Mouse (Mus musculus): ENCODE measurements around the gene Rab20. TPM values are rescaled to one million over a fixed set of nuclear protein-coding genes. Genes with fewer than 3 reads are reported as not detected.
A peak's percentile ranks its signal among the peaks of the same experiment; 100 is the strongest.
"Not testable (repeated sequence)": the region's sequence is repeated elsewhere in the genome, so short reads cannot be mapped to it uniquely, and the experiment has no call there.

Gene Rab20
- total RNA-seq, 1 experiment = 2.2 TPM

DNA sequence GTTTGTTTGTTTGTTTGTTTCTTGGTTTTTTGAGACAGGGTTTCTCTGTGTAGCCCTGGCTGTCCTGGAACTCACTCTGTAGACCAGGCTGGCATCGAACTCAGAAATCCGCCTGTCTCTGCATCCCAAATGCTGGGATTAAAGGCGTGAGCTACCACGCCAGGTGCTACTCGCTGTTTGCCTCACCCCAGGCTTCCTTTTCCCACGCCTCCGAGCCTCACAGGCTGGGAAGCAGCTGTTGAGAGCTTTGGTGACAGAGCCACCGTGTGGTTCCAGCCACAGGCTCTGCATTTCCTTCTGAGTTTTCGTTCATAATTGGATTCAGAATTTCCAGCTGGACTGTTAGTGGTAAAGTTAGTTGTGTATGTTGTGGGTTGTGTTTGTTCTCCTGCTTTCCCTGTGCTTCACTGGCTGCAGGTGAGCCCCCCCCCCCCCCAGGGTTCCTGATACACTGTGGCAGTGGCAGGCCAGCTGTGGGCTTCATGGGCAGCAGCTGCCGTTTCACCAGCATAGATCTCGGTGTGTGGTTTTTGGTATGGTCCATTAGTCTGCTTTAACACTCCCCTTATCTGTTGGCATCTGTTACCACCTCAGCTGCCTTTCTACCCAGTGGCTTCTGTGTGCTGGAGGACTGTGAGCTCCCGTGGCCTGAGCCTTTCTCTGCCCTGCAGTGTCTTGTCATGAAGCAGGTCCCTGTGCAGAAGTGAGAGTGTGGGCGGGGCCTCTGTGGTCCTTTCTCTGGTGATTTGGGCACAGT, 25.1 kb upstream of the Rab20 start:
- DNase-seq (ENCODE audit: low read depth, low spot score) = no peak
- H3K4me1 ChIP-seq (ENCODE audit: control insufficient read depth in 2 of 2, insufficient read depth in 2 of 2, low read length in 2 of 2, poor library complexity in 1 of 2) = peaks cover 0 to 2% of the 10 kb centered on the region in 2 experiments; a peak in 1 of 4 replicates
- H3K36me3 ChIP-seq (ENCODE audit: control insufficient read depth, insufficient read depth, low read length, poor library complexity, severe bottlenecking) = peaks cover 34% of the 10 kb centered on the region
- H3K9ac ChIP-seq (ENCODE audit: insufficient read depth, low read depth, low read length, poor library complexity, severe bottlenecking) = no peak overlapping the region
- no peak for TF ChIP-seq ZC3H11A (IDR thresholded peaks at IDR 0.05; ENCODE audit: borderline replicate concordance, low read depth, low read length)
- no peak for TF ChIP-seq CHD2 (IDR thresholded peaks at IDR 0.05; ENCODE audit: low read depth, low read length)
- TF ChIP-seq MAFK (IDR thresholded peaks at IDR 0.05; ENCODE audit: insufficient read depth, low read depth, low read length) = no peak
- TF ChIP-seq ZNF384 (IDR thresholded peaks at IDR 0.05; ENCODE audit: low read depth, low read length) = no peak
- no peak for TF ChIP-seq HCFC1 (IDR thresholded peaks at IDR 0.05; ENCODE audit: borderline replicate concordance, insufficient read depth, low read length)
- in situ Hi-C loops (cut with MboI; ENCODE audit: low sequenced_read_pairs in 2 of 2, unreplicated experiment in 2 of 2) = no loop called here
- no peaks in the 10 kb centered on the region for H3K9me3 ChIP-seq (ENCODE audit: control insufficient read depth, insufficient read depth, low read depth, low read length)
- H3K27ac ChIP-seq (ENCODE audit: insufficient read depth, low read depth, low read length, poor library complexity, severe bottlenecking) = no peak overlapping the region
- H3K4me3 ChIP-seq (ENCODE audit: insufficient read depth in 1 of 2, low read depth in 1 of 2, low read length in 2 of 2, poor library complexity in 1 of 2, severe bottlenecking in 1 of 2) = no peak overlapping the region

DNA sequence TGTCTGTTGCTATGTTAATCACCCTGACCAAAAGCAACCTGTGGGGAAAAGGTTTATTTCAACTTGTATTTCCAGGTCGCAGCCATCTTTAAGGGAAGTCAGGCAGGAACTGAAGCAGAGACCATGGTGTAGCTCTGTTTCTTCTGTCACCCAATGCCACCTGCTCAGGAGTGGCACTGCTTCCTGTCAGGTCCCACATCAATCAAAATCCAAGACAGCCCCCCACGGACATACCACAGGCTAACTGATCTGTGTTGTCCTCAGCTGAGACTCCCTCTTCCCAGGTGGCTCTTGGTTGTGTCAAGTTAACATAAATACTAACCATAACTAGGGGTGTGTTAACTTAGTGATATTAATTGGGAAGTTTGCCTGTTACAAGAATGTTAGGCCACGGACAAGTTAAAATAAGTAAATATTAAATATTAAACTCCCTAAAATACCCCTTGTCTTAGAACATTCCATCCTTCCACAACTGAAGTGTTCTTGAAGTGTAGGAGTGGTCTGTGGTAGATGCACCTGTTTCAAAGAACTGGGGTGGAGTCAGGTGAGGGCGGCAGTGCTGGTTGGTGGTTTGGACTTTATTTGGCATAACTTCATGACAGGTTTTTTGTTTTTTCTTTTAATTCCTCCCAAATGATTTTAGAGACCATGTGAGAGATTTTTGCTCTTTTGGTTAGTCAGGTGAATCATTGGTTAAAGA, 20.4 kb upstream of the Rab20 start:
- no peaks in the 10 kb centered on the region for H3K9me3 ChIP-seq (ENCODE audit: control insufficient read depth, insufficient read depth, low read depth, low read length)
- peaks cover 0 to 5% of the 10 kb centered on the region in 2 experiments; a peak in 2 of 4 replicates for H3K4me1 ChIP-seq (ENCODE audit: control insufficient read depth in 2 of 2, insufficient read depth in 2 of 2, low read length in 2 of 2, poor library complexity in 1 of 2)
- DNase-seq (ENCODE audit: low read depth, low spot score) = no peak
- H3K36me3 ChIP-seq (ENCODE audit: control insufficient read depth, insufficient read depth, low read length, poor library complexity, severe bottlenecking) = peaks cover 5% of the 10 kb centered on the region
- H3K9ac ChIP-seq (ENCODE audit: insufficient read depth, low read depth, low read length, poor library complexity, severe bottlenecking) = no peak overlapping the region
- in situ Hi-C loops (cut with MboI; ENCODE audit: low sequenced_read_pairs in 2 of 2, unreplicated experiment in 2 of 2) = loop anchor here in 1 of 2 experiments (25.0 kb wide), 1 partner anchor 888 kb away; the partner anchor contains the start of gene Sox1
- H3K27ac ChIP-seq (ENCODE audit: insufficient read depth, low read depth, low read length, poor library complexity, severe bottlenecking) = no peak overlapping the region
- no peak overlapping the region for H3K4me3 ChIP-seq (ENCODE audit: insufficient read depth in 1 of 2, low read depth in 1 of 2, low read length in 2 of 2, poor library complexity in 1 of 2, severe bottlenecking in 1 of 2)
- TF ChIP-seq MAFK (IDR thresholded peaks at IDR 0.05; ENCODE audit: insufficient read depth, low read depth, low read length) = no peak
- no peak for TF ChIP-seq CHD2 (IDR thresholded peaks at IDR 0.05; ENCODE audit: low read depth, low read length)
- TF ChIP-seq ZNF384 (IDR thresholded peaks at IDR 0.05; ENCODE audit: low read depth, low read length) = no peak
- no peak for TF ChIP-seq HCFC1 (IDR thresholded peaks at IDR 0.05; ENCODE audit: borderline replicate concordance, insufficient read depth, low read length)
- no peak for TF ChIP-seq ZC3H11A (IDR thresholded peaks at IDR 0.05; ENCODE audit: borderline replicate concordance, low read depth, low read length)

DNA sequence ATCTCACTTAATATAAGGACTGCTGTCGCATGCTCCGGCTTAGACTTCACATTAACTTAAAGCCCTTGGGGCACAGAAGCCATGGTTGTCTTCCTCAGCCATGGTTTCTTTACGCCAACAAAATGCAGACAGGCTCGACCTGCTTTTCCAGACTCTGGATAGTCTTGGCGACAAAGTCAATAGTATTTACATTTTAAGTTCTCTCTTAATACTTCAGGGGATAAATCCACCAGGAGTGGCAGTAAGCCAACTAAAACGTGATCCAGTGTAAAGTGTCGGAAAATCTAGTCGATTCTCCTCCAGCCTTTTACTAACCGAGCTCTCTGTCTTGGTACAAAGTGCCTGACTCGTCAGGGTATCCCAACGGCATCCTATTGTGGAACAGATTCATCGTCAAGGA, 19.8 kb upstream of the Rab20 start:
- Histone ChIP-seq H3K9me3 (ENCODE audit: control insufficient read depth, insufficient read depth, low read depth, low read length) (no peaks in the 10 kb centered on the region), H3K4me1 (ENCODE audit: control insufficient read depth in 2 of 2, insufficient read depth in 2 of 2, low read length in 2 of 2, poor library complexity in 1 of 2) (peaks cover 0 to 5% of the 10 kb centered on the region in 2 experiments; a peak in 2 of 4 replicates), H3K4me3 (ENCODE audit: insufficient read depth in 1 of 2, low read depth in 1 of 2, low read length in 2 of 2, poor library complexity in 1 of 2, severe bottlenecking in 1 of 2) (peak overlapping the region; percentile 83 to 96; a peak in 3 of 4 replicates), H3K36me3 (ENCODE audit: control insufficient read depth, insufficient read depth, low read length, poor library complexity, severe bottlenecking) (peaks cover 2% of the 10 kb centered on the region), H3K9ac (ENCODE audit: insufficient read depth, low read depth, low read length, poor library complexity, severe bottlenecking) (peak overlapping the region; percentile 94; the same call in 1 of the 2 replicates), H3K27ac (ENCODE audit: insufficient read depth, low read depth, low read length, poor library complexity, severe bottlenecking) (no peak overlapping the region)
- in situ Hi-C loops (cut with MboI; ENCODE audit: low sequenced_read_pairs in 2 of 2, unreplicated experiment in 2 of 2) = loop anchor here in 1 of 2 experiments (25.0 kb wide), 1 partner anchor 889 kb away; the partner anchor contains the start of gene Sox1
- no peak for TF ChIP-seq MAFK (IDR thresholded peaks at IDR 0.05; ENCODE audit: insufficient read depth, low read depth, low read length)
- TF ChIP-seq ZC3H11A (IDR thresholded peaks at IDR 0.05; ENCODE audit: borderline replicate concordance, low read depth, low read length) = no peak
- no peak for TF ChIP-seq CHD2 (IDR thresholded peaks at IDR 0.05; ENCODE audit: low read depth, low read length)
- no peak for TF ChIP-seq ZNF384 (IDR thresholded peaks at IDR 0.05; ENCODE audit: low read depth, low read length)
- no peak for TF ChIP-seq HCFC1 (IDR thresholded peaks at IDR 0.05; ENCODE audit: borderline replicate concordance, insufficient read depth, low read length)
- no peak for DNase-seq (ENCODE audit: low read depth, low spot score)

- Histone ChIP-seq H3K9me3 (ENCODE audit: control insufficient read depth, insufficient read depth, low read depth, low read length) (no peaks in the 10 kb centered on the region), H3K4me3 (ENCODE audit: insufficient read depth in 1 of 2, low read depth in 1 of 2, low read length in 2 of 2, poor library complexity in 1 of 2, severe bottlenecking in 1 of 2) (peak within 1 kb of the TSS; percentile 83 to 96), H3K27ac (ENCODE audit: insufficient read depth, low read depth, low read length, poor library complexity, severe bottlenecking) (peak within 1 kb of the TSS; percentile 30), H3K4me1 (ENCODE audit: control insufficient read depth in 2 of 2, insufficient read depth in 2 of 2, low read length in 2 of 2, poor library complexity in 1 of 2) (peaks cover 0 to 5% of the 10 kb centered on the region in 2 experiments; a peak in 2 of 4 replicates), H3K9ac (ENCODE audit: insufficient read depth, low read depth, low read length, poor library complexity, severe bottlenecking) (peak within 1 kb of the TSS; percentile 94), H3K36me3 (ENCODE audit: control insufficient read depth, insufficient read depth, low read length, poor library complexity, severe bottlenecking) (no peaks in the 10 kb centered on the region; the same call in 1 of the 2 replicates)
- TF ChIP-seq HCFC1 (IDR thresholded peaks at IDR 0.05; ENCODE audit: borderline replicate concordance, insufficient read depth, low read length) = peak; percentile 69; the same call in 1 of the 2 replicates
- TF ChIP-seq MAFK (IDR thresholded peaks at IDR 0.05; ENCODE audit: insufficient read depth, low read depth, low read length) = no peak
- in situ Hi-C loops (cut with MboI; ENCODE audit: low sequenced_read_pairs in 2 of 2, unreplicated experiment in 2 of 2) = loop anchor here in 1 of 2 experiments (25.0 kb wide), 1 partner anchor 890 kb away; the partner anchor contains the start of gene Sox1
- DNase-seq (ENCODE audit: low read depth, low spot score) = no peak
Measured at GRCm38 (mm10) chr8:11497017-11497990, 18.8 kb upstream of the Rab20 start, which contains the start of gene Naxd. Gene Naxd, plus strand, starts transcription at chr8:11497506.

DNA sequence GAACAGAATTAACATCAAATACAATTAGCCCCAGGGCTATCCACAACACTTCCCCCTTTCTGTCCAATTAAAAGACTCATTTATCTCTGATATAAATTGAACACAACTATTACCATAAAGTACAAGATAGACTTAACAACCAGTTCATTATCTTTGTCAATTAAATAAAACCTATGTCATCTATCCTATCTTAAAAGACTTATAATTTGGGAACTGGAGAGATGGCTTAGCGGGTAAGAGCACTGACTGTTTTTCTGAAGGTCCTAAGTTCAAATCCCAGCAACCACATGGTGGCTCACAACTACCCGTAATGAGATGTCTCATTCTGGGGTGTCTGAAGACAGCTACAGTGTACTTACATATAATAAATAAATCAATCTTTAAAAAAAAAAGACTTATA, 13.8 kb upstream of the Rab20 start:
- not testable (repeated sequence) for H3K4me1 ChIP-seq (ENCODE audit: control insufficient read depth in 2 of 2, insufficient read depth in 2 of 2, low read length in 2 of 2, poor library complexity in 1 of 2); H3K9ac ChIP-seq (ENCODE audit: insufficient read depth, low read depth, low read length, poor library complexity, severe bottlenecking); H3K27ac ChIP-seq (ENCODE audit: insufficient read depth, low read depth, low read length, poor library complexity, severe bottlenecking); H3K4me3 ChIP-seq (ENCODE audit: insufficient read depth in 1 of 2, low read depth in 1 of 2, low read length in 2 of 2, poor library complexity in 1 of 2, severe bottlenecking in 1 of 2); H3K36me3 ChIP-seq (ENCODE audit: control insufficient read depth, insufficient read depth, low read length, poor library complexity, severe bottlenecking); DNase-seq (ENCODE audit: low read depth, low spot score); H3K9me3 ChIP-seq (ENCODE audit: control insufficient read depth, insufficient read depth, low read depth, low read length)
- in situ Hi-C loops (cut with MboI; ENCODE audit: low sequenced_read_pairs in 2 of 2, unreplicated experiment in 2 of 2) = loop anchor here in 1 of 2 experiments (25.0 kb wide), 1 partner anchor 895 kb away; the partner anchor contains the start of gene Sox1

Data from ES-E14 (cell line).